1 mouse cellular context compared by ENCODE assay signal in genomic region chr13:22039951-22040463, GRCm38 (mm10).
A peak's percentile ranks its signal among the peaks of the same experiment; 100 is the strongest.
TF ChIP-seq lines count a peak whose summit lies in the region.

No protein-coding gene starts in this region.

TF ChIP-seq in CH12.LX, 34 proteins besides CTCF, POLR2A, EP300 and RAD21 (continued from another document):
- 0 out of 2 replicates have a peak, but pooled peaks have one; percentile 6 for TF ChIP-seq TCF12 (IDR thresholded peaks at IDR 0.05; ENCODE audit: low read depth, low read length)
- TF ChIP-seq GABPA (IDR thresholded peaks at IDR 0.05; ENCODE audit: insufficient replicate concordance, low read depth, low read length): no peak
- no peak for TF ChIP-seq NRF1 (IDR thresholded peaks at IDR 0.05; ENCODE audit: low read depth, low read length)
- no peak; the same call in 1 of the 2 replicates for TF ChIP-seq CHD1 (IDR thresholded peaks at IDR 0.05; ENCODE audit: low read depth, low read length)
- no peak for TF ChIP-seq USF1 (IDR thresholded peaks at IDR 0.05; ENCODE audit: low read depth, low read length)
- peak; percentile 1; the same call in 1 of the 2 replicates for TF ChIP-seq MXI1 (IDR thresholded peaks at IDR 0.05; ENCODE audit: low read depth, low read length)
- TF ChIP-seq MYC (IDR thresholded peaks at IDR 0.05; ENCODE audit: low read depth, low read length): 0 out of 2 replicates have a peak, but pooled peaks have one; percentile 19
- TF ChIP-seq UBTF (IDR thresholded peaks at IDR 0.05; ENCODE audit: low read depth, low read length): no peak
- no peak for TF ChIP-seq HCFC1 (IDR thresholded peaks at IDR 0.05; ENCODE audit: low read depth, low read length)
- TF ChIP-seq MAFK (IDR thresholded peaks at IDR 0.05; ENCODE audit: insufficient replicate concordance, low read length): no peak
- no peak for TF ChIP-seq ZKSCAN1 (IDR thresholded peaks at IDR 0.05; ENCODE audit: borderline replicate concordance, low read depth, low read length)
- no peak for TF ChIP-seq SMC3 (IDR thresholded peaks at IDR 0.05; ENCODE audit: low read depth, low read length)
- TF ChIP-seq NELFE (IDR thresholded peaks at IDR 0.05; ENCODE audit: low read depth, low read length): no peak
- no peak for TF ChIP-seq SIN3A (IDR thresholded peaks at IDR 0.05; ENCODE audit: low read length)
